Mouse (Mus musculus): ENCODE results near the gene Ckap4. TPM values are rescaled to one million over a fixed set of nuclear protein-coding genes. Genes with fewer than 3 reads are reported as not detected.
A peak's percentile ranks its signal among the peaks of the same experiment; 100 is the strongest.
"Not testable (repeated sequence)": the region's sequence is repeated elsewhere in the genome, so short reads cannot be mapped to it uniquely, and the experiment has no call there.

Ckap4 gene
- total RNA-seq, 2 experiments from 2014 or later, result 26.0 to 34.3 TPM

GRCm38 (mm10) chr10:84551846-84552245 lies 18.0 kb upstream of the Ckap4 start:
- no peak for DNase-seq (ENCODE audit: low spot score in 2 of 2)

GRCm38 (mm10) chr10:84549920-84550293 lies 16.0 kb upstream of the Ckap4 start:
- DNase-seq (ENCODE audit: low spot score in 2 of 2), result no peak

- no peak for DNase-seq (ENCODE audit: low spot score in 2 of 2)
These were observed 15.5 kb upstream of the Ckap4 start for GRCm38 (mm10) chr10:84549146-84549919.

GRCm38 (mm10) chr10:84544841-84545610 lies 11.2 kb upstream of the Ckap4 start:
- no peak for DNase-seq (ENCODE audit: low spot score in 2 of 2)

GRCm38 (mm10) chr10:84542802-84543658 lies 9.2 kb upstream of the Ckap4 start:
- no peak for DNase-seq (ENCODE audit: low spot score in 2 of 2)

- no peak for DNase-seq (ENCODE audit: low spot score in 2 of 2)
These were observed 5.8 kb upstream of the Ckap4 start for GRCm38 (mm10) chr10:84539651-84540050.

GRCm38 (mm10) chr10:84535859-84536258 lies 2.0 kb upstream of the Ckap4 start:
- no peak for DNase-seq (ENCODE audit: low spot score in 2 of 2)

- no peak for DNase-seq (ENCODE audit: low spot score in 2 of 2)
These were observed 1.6 kb upstream of the Ckap4 start for GRCm38 (mm10) chr10:84535458-84535857.

GRCm38 (mm10) chr10:84532911-84533882 lies 665 bp downstream of the Ckap4 start:
- DNase-seq (ENCODE audit: low spot score in 2 of 2), result peak; percentile 52 to 61

GRCm38 (mm10) chr10:84532191-84532889 lies 1.5 kb downstream of the Ckap4 start:
- peak in 1 of 2 experiments; percentile 21 for DNase-seq (ENCODE audit: low spot score in 2 of 2)

GRCm38 (mm10) chr10:84531576-84531975 lies 2.3 kb downstream of the Ckap4 start:
- DNase-seq (ENCODE audit: low spot score in 2 of 2), result no peak

- no peak for DNase-seq (ENCODE audit: low spot score in 2 of 2)
These were observed 3.5 kb downstream of the Ckap4 start for GRCm38 (mm10) chr10:84530388-84530787.

- DNase-seq (ENCODE audit: low spot score in 2 of 2), result no peak
These were observed 6.2 kb downstream of the Ckap4 start for GRCm38 (mm10) chr10:84527631-84528030.

- no peak for DNase-seq (ENCODE audit: low spot score in 2 of 2)
These were observed 6.8 kb downstream of the Ckap4 start for GRCm38 (mm10) chr10:84527070-84527469.

- DNase-seq (ENCODE audit: low spot score in 2 of 2), result no peak
These were observed 7.4 kb downstream of the Ckap4 start for GRCm38 (mm10) chr10:84526488-84526887.

- no peak for DNase-seq (ENCODE audit: low spot score in 2 of 2)
These were observed 10.2 kb downstream of the Ckap4 start for GRCm38 (mm10) chr10:84523682-84524081.

GRCm38 (mm10) chr10:84516414-84516927 lies 17.4 kb downstream of the Ckap4 start:
- DNase-seq (ENCODE audit: low spot score in 2 of 2), result no peak

- DNase-seq (ENCODE audit: low spot score in 2 of 2), result not testable (repeated sequence)
These were observed 17.9 kb downstream of the Ckap4 start for GRCm38 (mm10) chr10:84515980-84516379.

GRCm38 (mm10) chr10:84515512-84515950 lies 18.3 kb downstream of the Ckap4 start:
- DNase-seq (ENCODE audit: low spot score in 2 of 2), result peak; percentile 70 to 75
